ENCODE assay signal across 9 mouse cellular contexts in the genomic region with DNA sequence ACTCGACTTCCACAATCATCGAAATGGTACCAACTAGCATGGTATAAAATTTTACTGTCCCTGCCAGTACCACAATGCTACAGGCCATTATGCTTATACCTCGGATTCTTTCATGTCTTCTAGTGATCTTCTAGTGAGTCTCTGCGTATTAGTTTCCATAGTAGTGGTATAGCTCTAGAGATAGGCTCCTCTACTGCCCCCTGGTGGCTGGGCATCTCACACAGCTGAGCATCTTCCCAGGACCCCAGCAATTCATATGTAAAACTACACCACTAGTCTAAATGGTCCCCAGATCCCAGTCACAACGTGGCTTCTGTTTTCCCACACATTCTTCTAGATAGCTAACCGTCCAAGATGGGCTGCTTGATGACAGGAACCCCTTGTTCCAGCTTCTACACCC. TPM values are rescaled to one million over a fixed set of nuclear protein-coding genes. Genes with fewer than 3 reads are reported as not detected.
DNase-seq lines count a peak whose midpoint lies in the region; ATAC-seq and TF ChIP-seq lines count a peak whose summit lies in the region.
"Had no signal": no experiment of that assay in that cellular context is flagged by ENCODE, and none has a peak within 500 bp of the region (broad histone marks: within the 10 kb centered on the region; RNA-seq: fewer than 3 reads in every experiment).

No protein-coding gene starts in this region.

- dilution Hi-C loops in CH12.LX (cut with MboI; ENCODE audit: extremely low pct_ligation_motif_present, extremely low pct_unique_long_range_greater_than_20kb, low sequenced_read_pairs), result no loop called here

- TF ChIP-seq EP300 in CH12.LX (IDR thresholded peaks at IDR 0.05; ENCODE audit: low read length), result no peak

- no peaks in the 10 kb centered on the region for H3K36me3 ChIP-seq in CH12.LX (replicated peaks in 1 of 2; ENCODE audit: control insufficient read depth in 1 of 2, insufficient read depth in 1 of 2, low read length in 1 of 2)
- no peaks in the 10 kb centered on the region for H3K36me3 ChIP-seq in heart, embryonic 10.5 days
- no peaks in the 10 kb centered on the region for H3K36me3 ChIP-seq in midbrain, embryonic 16.5 days (ENCODE audit: control insufficient read depth, insufficient read depth, low read length)
- H3K36me3 ChIP-seq: limb, embryonic 12.5 days had no signal

- in situ Hi-C loops in CH12.LX (cut with MboI; ENCODE audit: low pct_ligation_motif_present, low pct_unique_long_range_greater_than_20kb, low sequenced_read_pairs), result no loop called here

- no peak for ATAC-seq in midbrain, embryonic 16.5 days

- no peak overlapping the region for H3K4me2 ChIP-seq in CH12.LX (ENCODE audit: insufficient read depth, low read depth, poor library complexity, severe bottlenecking)
- H3K4me2 ChIP-seq in midbrain, embryonic 16.5 days (ENCODE audit: low read length), result no peak overlapping the region
- H3K4me2 ChIP-seq: limb, embryonic 12.5 days had no signal

- intact Hi-C loops in heart, postnatal 25 days (cut with DNase I), result loop anchor here (5.0 kb wide), 1 partner anchor 57 kb away; no protein-coding TSS in a partner anchor

- no peak overlapping the region for H3K9ac ChIP-seq in CH12.LX (ENCODE audit: insufficient read depth, low read depth)
- no peak overlapping the region for H3K9ac ChIP-seq in midbrain, embryonic 16.5 days (ENCODE audit: low read depth, low read length)
- H3K9ac ChIP-seq: limb, embryonic 12.5 days had no signal

- peak; percentile 80 to 90 for TF ChIP-seq CTCF in CH12.LX (conservative IDR thresholded peaks at IDR 0.05 in 1 of 2, IDR thresholded peaks at IDR 0.05 in 1 of 2; ENCODE audit: low read depth in 2 of 2, low read length in 2 of 2)

- TF ChIP-seq RAD21 in CH12.LX (IDR thresholded peaks at IDR 0.05; ENCODE audit: low read depth, low read length), result peak; percentile 47

- H3K27ac ChIP-seq in CH12.LX (ENCODE audit: insufficient read depth, low read depth), result no peak overlapping the region
- peak overlapping the region; percentile 33; the same call in 1 of the 2 replicates for H3K27ac ChIP-seq in heart, embryonic 10.5 days
- H3K27ac ChIP-seq in midbrain, embryonic 16.5 days (ENCODE audit: low read length), result peak overlapping the region; percentile 63
- H3K27ac ChIP-seq: limb, embryonic 12.5 days had no signal

- H3K4me1 ChIP-seq in CH12.LX (ENCODE audit: control insufficient read depth in 1 of 2, insufficient read depth in 2 of 2), result peaks cover 4 to 17% of the 10 kb centered on the region in 2 experiments; a peak in 3 of 4 replicates
- H3K4me1 ChIP-seq in heart, embryonic 10.5 days, result peaks cover 47% of the 10 kb centered on the region
- peaks cover 9% of the 10 kb centered on the region for H3K4me1 ChIP-seq in midbrain, embryonic 16.5 days (ENCODE audit: control insufficient read depth, insufficient read depth, low read length)

- H3K27me3 ChIP-seq in CH12.LX (replicated peaks), result no peaks in the 10 kb centered on the region
- H3K27me3 ChIP-seq in heart, embryonic 10.5 days (ENCODE audit: insufficient read depth, poor library complexity, severe bottlenecking), result no peaks in the 10 kb centered on the region
- no peaks in the 10 kb centered on the region for H3K27me3 ChIP-seq in midbrain, embryonic 16.5 days (ENCODE audit: control insufficient read depth, insufficient read depth, low read depth, low read length)
- H3K27me3 ChIP-seq: limb, embryonic 12.5 days had no signal

- H3K4me3 ChIP-seq in CH12.LX (replicated peaks in 1 of 3; ENCODE audit: low read depth in 2 of 3, low read length in 2 of 3, poor library complexity in 1 of 3), result no peak overlapping the region
- H3K4me3 ChIP-seq in heart, embryonic 10.5 days, result no peak overlapping the region
- no peak overlapping the region for H3K4me3 ChIP-seq in midbrain, embryonic 16.5 days (ENCODE audit: low read depth, low read length)
- H3K4me3 ChIP-seq: limb, embryonic 12.5 days had no signal

- no peaks in the 10 kb centered on the region for H3K9me3 ChIP-seq in CH12.LX (replicated peaks; ENCODE audit: low read length)
- no peaks in the 10 kb centered on the region for H3K9me3 ChIP-seq in heart, embryonic 10.5 days
- no peaks in the 10 kb centered on the region for H3K9me3 ChIP-seq in midbrain, embryonic 16.5 days (replicated peaks; ENCODE audit: control insufficient read depth, low read length, poor library complexity, severe bottlenecking)
- H3K9me3 ChIP-seq: limb, embryonic 12.5 days had no signal

- 68% methylated on average over 6 of the region's 6 CpGs for WGBS in heart, embryonic 10.5 days
- WGBS in midbrain, embryonic 16.5 days, result 70% methylated on average over 6 of the region's 6 CpGs

- TF ChIP-seq POLR2A in CH12.LX (IDR thresholded peaks at IDR 0.05; ENCODE audit: low read depth, low read length), result no peak

- no peaks in the 10 kb centered on the region for H3K79me2 ChIP-seq in CH12.LX (replicated peaks; ENCODE audit: control insufficient read depth, extremely low read depth, insufficient read depth, poor library complexity, severe bottlenecking)

- peak; percentile 33 to 73 for DNase-seq in heart, adult 18-20 months
- DNase-seq in heart, postnatal 25 days (ENCODE audit: low spot score), result no peak
- peak; percentile 74 for DNase-seq in CH12.LX (ENCODE audit: extremely low read depth)
- DNase-seq in c-Kit-positive CD71-negative TER-119-negative erythroid progenitor cells, embryonic 14.5 days (ENCODE audit: low read depth), result peak; percentile 44
- no peak for DNase-seq in heart, embryonic 10.5 days (ENCODE audit: low spot score)
- peak; percentile 65 to 89 for DNase-seq in kidney, postnatal 36 days
- peak; percentile 39 to 83 for DNase-seq in thymus, postnatal 10 days (ENCODE audit: low spot score in 2 of 2)

TF ChIP-seq in CH12.LX, 34 proteins besides CTCF, POLR2A, EP300 and RAD21:
- no peak for TF ChIP-seq NELFE (IDR thresholded peaks at IDR 0.05; ENCODE audit: low read depth, low read length)
- peak; percentile 74 for TF ChIP-seq SMC3 (IDR thresholded peaks at IDR 0.05; ENCODE audit: low read depth, low read length)

RNA-seq across cellular contexts. Expression of a gene that starts 59.6 kb away (rescaled TPM):
- not detected for total RNA-seq in heart, adult 18-20 months (2021)
- not detected for total RNA-seq in heart, postnatal 25 days (2021)
- total RNA-seq in CH12.LX (2012; rRNA removed) (0.04 and 0.13 TPM in 2 replicates), CH12.LX (2014; rRNA removed) (not detected in 2 replicates)
- polyA plus RNA-seq in CH12.LX (2012; ENCODE audit: insufficient read length, low read depth), result 0.15 TPM in 1 of 2 replicates, not detected in the other
- 0.14 TPM in 1 of 2 replicates, not detected in the other for polyA plus RNA-seq in heart, embryonic 10.5 days (2016; fragmentation: Nextera tagmentation; extraction: Ambion mirVana)
- 2.6 and 2.9 TPM in 2 replicates for polyA plus RNA-seq in midbrain, embryonic 16.5 days (2015; fragmentation: Nextera tagmentation; extraction: Ambion mirVana)

Comparison
In these comparisons a context has a peak if more than half of its experiments do, and no peak if none do; other contexts are left out.
1. DNase-seq: peak in heart, adult 18-20 months (2 of 2), CH12.LX (single experiment), c-Kit-positive CD71-negative TER-119-negative erythroid progenitor cells, embryonic 14.5 days (single experiment), kidney, postnatal 36 days (2 of 2) and thymus, postnatal 10 days (2 of 2); none in heart, postnatal 25 days (single experiment) and heart, embryonic 10.5 days (single experiment).